ENCODE assay signal across 11 mouse cellular contexts in the genomic region with DNA sequence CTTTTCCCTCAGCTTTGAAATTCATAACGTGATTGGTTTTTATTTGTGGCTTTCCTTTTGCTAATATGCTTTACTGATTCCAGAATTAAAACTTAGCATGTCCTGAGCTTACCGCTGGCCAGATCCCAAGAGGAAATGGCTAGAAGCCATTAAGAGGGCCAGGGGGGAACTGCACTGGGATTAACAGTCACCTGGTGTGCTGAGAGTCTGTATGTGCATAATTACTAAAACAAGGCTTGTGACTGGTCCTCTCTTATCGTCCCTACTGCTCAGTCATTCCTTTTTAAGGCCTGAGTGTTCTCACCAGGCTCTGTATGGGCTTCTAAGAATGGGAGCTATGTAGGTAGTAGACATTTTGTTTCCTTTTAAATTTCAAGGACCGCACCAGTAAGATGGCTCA. TPM values are rescaled to one million over a fixed set of nuclear protein-coding genes. Genes with fewer than 3 reads are reported as not detected.
DNase-seq lines count a peak whose midpoint lies in the region; ATAC-seq lines count a peak whose summit lies in the region.
"Had no signal": no experiment of that assay in that cellular context is flagged by ENCODE, and none has a peak within 500 bp of the region (broad histone marks: within the 10 kb centered on the region; RNA-seq: fewer than 3 reads in every experiment).

No protein-coding gene starts in this region.

- WGBS in heart, embryonic 11.5 days (ENCODE audit: insufficient replicate concordance) = 43% methylated on average over 4 of the region's 4 CpGs
- 42% methylated on average over 4 of the region's 4 CpGs for WGBS in midbrain, embryonic 11.5 days

- no peaks in the 10 kb centered on the region for H3K27me3 ChIP-seq in heart, embryonic 11.5 days (ENCODE audit: control insufficient read depth, insufficient read depth, low read length)
- H3K27me3 ChIP-seq in midbrain, embryonic 11.5 days (ENCODE audit: control insufficient read depth, insufficient read depth, low read length) = no peaks in the 10 kb centered on the region
- H3K27me3 ChIP-seq: hindbrain, embryonic 13.5 days had no signal

- H3K4me3 ChIP-seq in heart, embryonic 11.5 days (ENCODE audit: low read depth, low read length) = no peak overlapping the region
- no peak overlapping the region for H3K4me3 ChIP-seq in midbrain, embryonic 11.5 days (ENCODE audit: low read depth, low read length)
- H3K4me3 ChIP-seq: erythroblast, embryonic 14.5 days; hindbrain, embryonic 13.5 days had no signal

- no peak for ATAC-seq in heart, embryonic 11.5 days (replicated peaks; ENCODE audit: insufficient number of reproducible peaks, low FRiP score, low TSS enrichment)
- ATAC-seq in midbrain, embryonic 11.5 days (ENCODE audit: low FRiP score) = no peak

- H3K4me2 ChIP-seq in heart, embryonic 11.5 days = no peak overlapping the region
- H3K4me2 ChIP-seq in midbrain, embryonic 11.5 days = no peak overlapping the region
- H3K4me2 ChIP-seq: hindbrain, embryonic 13.5 days had no signal

- H3K27ac ChIP-seq in heart, embryonic 11.5 days (ENCODE audit: low read depth, low read length) = 0 out of 2 replicates have a peak overlapping the region, but pooled peaks have one; percentile 41
- no peak overlapping the region for H3K27ac ChIP-seq in midbrain, embryonic 11.5 days (ENCODE audit: low read depth, low read length)
- H3K27ac ChIP-seq: hindbrain, embryonic 13.5 days had no signal

- no peaks in the 10 kb centered on the region for H3K9me3 ChIP-seq in heart, embryonic 11.5 days (replicated peaks; ENCODE audit: control insufficient read depth, low read length)
- H3K9me3 ChIP-seq in midbrain, embryonic 11.5 days (ENCODE audit: control insufficient read depth, low read length) = no peaks in the 10 kb centered on the region
- H3K9me3 ChIP-seq: hindbrain, embryonic 13.5 days had no signal

- no peaks in the 10 kb centered on the region for H3K36me3 ChIP-seq in heart, embryonic 11.5 days (ENCODE audit: control insufficient read depth, insufficient read depth, low read length)
- H3K36me3 ChIP-seq in midbrain, embryonic 11.5 days (ENCODE audit: control insufficient read depth, insufficient read depth, low read length) = no peaks in the 10 kb centered on the region
- H3K36me3 ChIP-seq: hindbrain, embryonic 13.5 days had no signal

- H3K9ac ChIP-seq in heart, embryonic 11.5 days (ENCODE audit: low read depth, low read length) = no peak overlapping the region
- H3K9ac ChIP-seq in midbrain, embryonic 11.5 days (ENCODE audit: low read length) = no peak overlapping the region
- H3K9ac ChIP-seq: hindbrain, embryonic 13.5 days had no signal

- peak; percentile 97 for DNase-seq in heart, adult 11 months
- no peak for DNase-seq in heart, postnatal 25 days (ENCODE audit: low spot score)
- peak; percentile 69 for DNase-seq in kidney, adult 9 months
- peak; percentile 23 for DNase-seq in lung, postnatal 10 days
- DNase-seq in c-Kit-positive CD71-positive TER-119-positive erythroid progenitor cells, embryonic 14.5 days (ENCODE audit: low spot score) = no peak
- no peak for DNase-seq in midbrain, embryonic 11.5 days (ENCODE audit: low spot score, missing footprints)
- no peak for DNase-seq in Muller cell, postnatal 12 days (ENCODE audit: inconsistent ontology term)
- DNase-seq: thymus, adult 2 months had no signal

- intact Hi-C loops in heart, postnatal 25 days (cut with DNase I) = no loop called here

- peaks cover 7% of the 10 kb centered on the region for H3K4me1 ChIP-seq in heart, embryonic 11.5 days (ENCODE audit: control insufficient read depth, insufficient read depth, low read length)
- H3K4me1 ChIP-seq in midbrain, embryonic 11.5 days (ENCODE audit: control insufficient read depth, insufficient read depth, low read length) = 0 out of 2 replicates have a peak, but pooled peaks cover 2% of the 10 kb centered on the region
- H3K4me1 ChIP-seq: hindbrain, embryonic 13.5 days had no signal

RNA-seq across cellular contexts. Expression of gene Slc16a1, which starts 23.5 kb away (rescaled TPM):
- total RNA-seq in heart, postnatal 25 days (2021) = 100 to 1,000 TPM; 166 to 175 TPM
- 76.4 and 84.3 TPM in 2 replicates for polyA plus RNA-seq in heart, embryonic 11.5 days (2014; fragmentation: Nextera tagmentation; extraction: Ambion mirVana)
- polyA plus RNA-seq in midbrain, embryonic 11.5 days (2014; fragmentation: Nextera tagmentation; extraction: Ambion mirVana) = 31.9 and 36.3 TPM in 2 replicates

Comparison
In these comparisons a context has a peak if more than half of its experiments do, and no peak if none do; other contexts are left out.
1. DNase-seq: peak in heart, adult 11 months (single experiment), kidney, adult 9 months (single experiment) and lung, postnatal 10 days (single experiment); none in heart, postnatal 25 days (single experiment), c-Kit-positive CD71-positive TER-119-positive erythroid progenitor cells, embryonic 14.5 days (single experiment), midbrain, embryonic 11.5 days (single experiment) and Muller cell, postnatal 12 days (single experiment).